Mouse (Mus musculus) urinary bladder, postnatal 4 days (tissue): Measurements from ENCODE around the gene Rrm2.

ENCODE experiments used
- DNase-seq, 2 experiments: peaks; one replicate each; pipeline ENCODE4 v3.0.0; 2021 to 2022; ENCODE audit warnings: low spot score in 2 of 2

Rrm2 gene

GRCm38 (mm10) chr12:24747297-24747696, 39.3 kb downstream of the Rrm2 start:
- no peak for DNase-seq

- no peak for DNase-seq
These were observed 42.5 kb downstream of the Rrm2 start for GRCm38 (mm10) chr12:24750521-24750920.

- no peak for DNase-seq
These were observed 45.6 kb downstream of the Rrm2 start for GRCm38 (mm10) chr12:24753680-24754079.

- no peak for DNase-seq
These were observed 46.7 kb downstream of the Rrm2 start for GRCm38 (mm10) chr12:24754693-24755092.

- no peak for DNase-seq
These were observed 47.4 kb downstream of the Rrm2 start for GRCm38 (mm10) chr12:24755471-24755870.

GRCm38 (mm10) chr12:24757387-24757786, 49.3 kb downstream of the Rrm2 start:
- DNase-seq: no peak

GRCm38 (mm10) chr12:24758374-24758773, 50.3 kb downstream of the Rrm2 start:
- DNase-seq: no peak

- DNase-seq: no peak
These were observed 54.2 kb downstream of the Rrm2 start for GRCm38 (mm10) chr12:24762253-24762652.
